Mouse (Mus musculus) MEL (cell line): ENCODE measurements around the gene Ednra.

Experiments used
- CTCF ChIP-seq, 3 experiments: IDR thresholded peaks in 2 of 3; conservative IDR thresholded peaks in 1 of 3; 2 replicates each; pipeline ENCODE4 v1.5.1; 2011 to 2012; ENCODE audit warnings: low read length in 3 of 3, low read depth in 2 of 3, mild to moderate bottlenecking in 2 of 3, improper control_type of control experiment in 1 of 3, inconsistent platforms in 1 of 3, mixed read lengths in 1 of 3, moderate library complexity in 1 of 3; ENCODE audit not compliant: control insufficient read depth in 1 of 3, insufficient read depth in 1 of 3, poor library complexity in 1 of 3, severe bottlenecking in 1 of 3
- GABPA ChIP-seq: IDR thresholded peaks from 2 replicates; pipeline ENCODE4 v1.6.1; 2012; ENCODE audit warnings: low read depth, mild to moderate bottlenecking, inconsistent platforms, low read length, improper control_type of control experiment, moderate library complexity
- KAT2A ChIP-seq: conservative IDR thresholded peaks from 2 replicates; pipeline ENCODE4 v1.6.1; 2012; ENCODE audit warnings: low read depth, low read length, improper control_type of control experiment, inconsistent platforms
- POLR2A ChIP-seq, 2 experiments: IDR thresholded peaks; 2 replicates each; pipeline ENCODE4 v1.6.1; 2011 to 2012; ENCODE audit warnings: low read length in 2 of 2, mild to moderate bottlenecking in 2 of 2, control low read depth in 1 of 2, improper control_type of control experiment in 1 of 2, low read depth in 1 of 2, moderate library complexity in 1 of 2; ENCODE audit not compliant: control insufficient read depth in 1 of 2, insufficient read depth in 1 of 2, poor library complexity in 1 of 2
- POLR2AphosphoS5 ChIP-seq: IDR thresholded peaks from 2 replicates; pipeline ENCODE4 v1.6.1; 2012; ENCODE audit warnings: low read depth, borderline replicate concordance, mild to moderate bottlenecking, inconsistent platforms, low read length, moderate library complexity, mixed read lengths
- ZKSCAN1 ChIP-seq: IDR thresholded peaks from 2 replicates; pipeline ENCODE4 v1.6.1; 2012; ENCODE audit warnings: low read depth, mild to moderate bottlenecking, inconsistent platforms, low read length, improper control_type of control experiment, moderate library complexity
- ZMIZ1 ChIP-seq: IDR thresholded peaks from 2 replicates; pipeline ENCODE4 v1.6.1; 2012; ENCODE audit warnings: low read depth, mild to moderate bottlenecking, inconsistent platforms, low read length, improper control_type of control experiment, moderate library complexity

DNA sequence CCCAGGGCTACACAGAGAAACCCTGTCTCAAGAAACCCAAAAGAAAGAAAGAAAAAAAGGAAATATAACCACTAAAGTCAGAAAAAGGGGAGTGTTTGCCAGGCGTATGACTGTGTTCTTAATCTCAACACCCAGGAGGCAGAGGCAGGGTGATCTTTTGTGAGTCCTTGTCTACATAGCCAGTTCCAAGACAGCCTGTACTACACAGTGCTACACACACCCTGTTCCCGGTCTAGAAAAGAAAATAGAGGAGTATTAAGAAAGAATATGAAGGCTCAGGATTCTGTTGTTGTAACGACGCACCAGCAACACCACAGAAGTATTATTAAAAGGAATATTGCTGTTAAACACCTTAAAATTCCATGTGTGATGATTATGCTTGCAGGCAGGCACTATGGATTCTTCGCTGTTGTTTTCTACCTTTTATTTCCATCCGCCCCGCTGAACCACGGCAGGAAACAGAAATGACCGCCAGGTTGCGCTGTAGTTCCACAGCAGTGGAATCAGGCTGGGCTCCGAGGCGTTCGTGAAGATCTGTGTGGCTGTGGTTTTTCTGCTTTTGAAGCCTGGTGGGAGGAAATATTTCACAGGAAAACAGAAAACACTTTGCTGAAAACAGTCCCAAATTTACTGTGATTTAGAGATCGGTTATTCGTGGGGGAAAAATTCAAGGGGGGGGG lies 94.3 kb downstream of the Ednra start:
- TF ChIP-seq GABPA (no peak), POLR2A (IDR thresholded peaks at IDR 0.05; ENCODE audit: control insufficient read depth in 1 of 2, insufficient read depth in 1 of 2, low read depth in 1 of 2, low read length in 2 of 2, poor library complexity in 1 of 2) (no peak), ZMIZ1 (no peak), POLR2AphosphoS5 (no peak), KAT2A (no peak), ZKSCAN1 (no peak), CTCF (IDR thresholded peaks at IDR 0.05 in 2 of 3, conservative IDR thresholded peaks at IDR 0.05 in 1 of 3; ENCODE audit: control insufficient read depth in 1 of 3, insufficient read depth in 1 of 3, low read depth in 2 of 3, low read length in 3 of 3, poor library complexity in 1 of 3, severe bottlenecking in 1 of 3) (peak; percentile 84 to 97 (median 96))
